Mouse (Mus musculus): ENCODE measurements around the gene Brd3os. TPM values are rescaled to one million over a fixed set of nuclear protein-coding genes. Genes with fewer than 3 reads are reported as not detected.

Brd3os gene
- polyA plus RNA-seq, 1 experiment, result 1.9 TPM

DNA sequence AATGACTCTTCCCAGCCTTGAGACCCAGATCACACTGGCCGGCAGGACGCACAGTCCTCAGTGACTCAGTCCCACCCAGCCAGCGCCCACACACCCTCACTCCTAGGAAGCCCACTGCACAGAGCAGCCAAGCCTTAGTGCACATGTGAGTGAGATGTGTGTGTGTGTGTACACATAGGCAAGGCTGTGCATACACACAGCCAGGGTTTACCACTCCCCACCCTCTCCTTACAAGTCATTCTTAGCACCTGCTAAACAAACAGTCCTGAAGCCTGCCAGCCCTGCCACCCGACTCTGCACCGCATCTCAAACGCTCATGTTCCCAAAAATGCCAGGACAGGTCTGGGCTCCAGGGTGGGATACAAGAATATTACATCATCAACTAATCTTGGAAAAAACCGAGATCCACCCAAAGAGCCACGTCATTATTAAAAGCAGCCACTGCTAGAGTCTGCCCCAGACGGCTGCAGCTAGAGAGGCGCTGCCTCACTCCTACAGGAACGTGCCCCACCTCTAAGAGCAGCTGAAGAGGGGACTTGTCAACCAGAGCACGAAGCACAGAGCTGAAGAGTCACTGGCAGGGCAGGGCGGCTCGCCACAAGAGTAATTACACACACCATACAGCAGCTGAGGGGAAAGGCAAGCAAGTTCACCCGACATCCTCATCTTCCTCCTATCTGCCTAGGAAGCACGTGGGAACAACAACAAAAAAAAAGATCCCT, 28.0 kb upstream of the Brd3os start:
- TF ChIP-seq GATA1 (IDR thresholded peaks at IDR 0.05; ENCODE audit: low read length), result no peak

GRCm38 (mm10) chr2:27415060-27415783, 26.9 kb upstream of the Brd3os start:
- no peak for TF ChIP-seq GATA1 (IDR thresholded peaks at IDR 0.05; ENCODE audit: low read length)

DNA sequence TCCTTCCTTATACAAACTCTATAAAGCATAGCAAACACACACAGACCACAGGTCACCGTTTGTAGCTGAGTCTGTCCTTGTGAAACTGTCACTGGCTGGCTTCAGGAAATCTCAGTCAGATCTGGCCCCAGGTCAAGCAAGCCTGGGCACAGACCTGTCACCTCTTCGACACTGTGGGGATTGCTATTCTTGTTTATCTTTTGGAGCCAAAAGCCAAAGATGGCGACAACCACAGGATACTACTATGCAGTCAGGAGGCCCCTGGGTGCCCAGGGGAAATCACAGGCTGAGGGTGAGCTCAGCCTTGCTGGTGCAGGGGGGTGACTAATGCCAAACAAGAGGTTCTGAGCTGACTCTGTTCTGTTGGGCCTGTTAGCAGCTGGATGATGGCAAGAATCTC, 25.7 kb upstream of the Brd3os start:
- no peak for TF ChIP-seq GATA1 (IDR thresholded peaks at IDR 0.05; ENCODE audit: low read length)

DNA sequence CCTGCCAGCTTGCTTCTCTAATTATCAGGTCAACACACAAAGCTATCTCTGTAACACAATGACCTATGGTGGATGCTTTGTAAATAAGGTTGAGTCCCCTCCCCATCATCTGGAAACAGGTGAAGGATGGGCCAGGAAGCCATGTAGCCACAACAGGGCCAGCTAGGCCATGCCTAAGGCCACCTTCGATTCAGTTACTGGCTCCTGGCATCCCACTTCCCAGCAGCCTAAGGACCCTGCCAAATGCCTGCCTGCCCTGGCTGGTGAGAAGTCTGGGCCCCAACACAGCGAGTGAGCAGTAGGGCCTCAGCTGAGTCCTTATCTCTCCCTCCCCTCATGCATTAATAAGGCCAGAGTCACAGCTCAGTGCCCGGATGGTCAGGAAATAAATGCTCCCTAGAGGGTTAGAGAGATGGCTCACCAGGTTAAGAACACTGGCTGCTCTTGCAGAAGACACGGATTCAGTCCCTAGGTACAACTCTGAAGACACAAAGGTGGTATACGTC, 24.4 kb upstream of the Brd3os start:
- TF ChIP-seq GATA1 (IDR thresholded peaks at IDR 0.05; ENCODE audit: low read length), result no peak

GRCm38 (mm10) chr2:27418577-27419070, 23.5 kb upstream of the Brd3os start:
- no peak for TF ChIP-seq GATA1 (IDR thresholded peaks at IDR 0.05; ENCODE audit: low read length)

DNA sequence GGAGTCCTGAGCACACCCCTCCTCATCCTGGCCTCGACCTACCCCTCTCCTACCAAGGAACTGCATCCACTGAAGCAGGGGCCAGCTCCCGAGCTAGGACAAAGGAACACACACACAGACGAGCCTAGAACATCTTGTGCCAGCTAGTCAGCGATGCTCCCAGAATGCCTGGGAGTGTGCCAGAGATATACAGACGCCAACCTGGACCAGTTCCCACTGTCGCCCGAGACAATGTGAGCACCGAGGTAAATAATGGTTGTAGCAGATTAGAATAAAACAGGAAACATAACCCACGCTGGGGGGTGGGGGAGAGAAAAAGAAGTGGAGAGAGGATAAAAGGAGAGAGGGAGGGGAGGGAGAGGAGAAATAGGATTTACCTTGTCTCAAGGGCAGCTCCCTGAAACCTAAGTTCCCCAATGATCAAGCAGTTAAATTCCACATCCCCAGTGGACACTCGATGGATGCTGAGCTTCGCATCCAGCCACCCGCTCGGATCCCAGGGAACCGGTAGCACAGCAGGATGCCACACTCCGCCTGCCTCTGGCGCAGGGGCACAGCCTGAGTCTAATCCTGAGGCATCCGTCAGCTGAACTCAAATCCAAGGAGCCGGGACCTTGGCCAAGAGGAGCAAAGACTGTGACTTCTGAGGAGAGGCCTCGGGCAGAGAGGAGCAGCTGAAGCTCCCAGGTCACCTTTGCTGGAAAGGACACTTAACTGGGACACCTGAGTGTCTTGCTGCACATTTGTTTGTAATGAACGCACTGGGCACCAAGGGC, 20.6 kb upstream of the Brd3os start:
- no peak for TF ChIP-seq GATA1 (IDR thresholded peaks at IDR 0.05; ENCODE audit: low read length)

DNA sequence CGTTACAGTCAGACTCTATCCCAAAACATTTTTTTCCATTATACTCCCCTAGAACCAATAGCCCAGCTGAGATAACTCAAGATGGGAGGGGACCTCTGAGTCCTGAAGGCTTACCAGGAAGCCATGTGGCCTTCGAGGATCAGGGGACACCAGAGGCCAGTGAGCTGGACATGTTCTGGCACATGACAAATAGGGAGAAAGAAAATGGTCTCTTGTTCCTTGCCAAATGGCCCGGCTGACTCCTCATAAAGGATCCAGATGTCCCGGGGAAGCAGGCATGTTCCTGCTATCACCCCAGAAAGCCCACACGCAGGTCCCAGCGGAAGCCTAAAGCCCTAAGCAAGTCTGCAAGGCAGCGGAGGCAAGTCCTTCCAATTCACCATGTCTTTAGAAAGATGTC, 18.5 kb upstream of the Brd3os start:
- no peak for TF ChIP-seq GATA1 (IDR thresholded peaks at IDR 0.05; ENCODE audit: low read length)

GRCm38 (mm10) chr2:27425161-27425611, 16.9 kb upstream of the Brd3os start:
- no peak for TF ChIP-seq GATA1 (IDR thresholded peaks at IDR 0.05; ENCODE audit: low read length)

GRCm38 (mm10) chr2:27425751-27426405, 16.2 kb upstream of the Brd3os start:
- no peak for TF ChIP-seq GATA1 (IDR thresholded peaks at IDR 0.05; ENCODE audit: low read length)

DNA sequence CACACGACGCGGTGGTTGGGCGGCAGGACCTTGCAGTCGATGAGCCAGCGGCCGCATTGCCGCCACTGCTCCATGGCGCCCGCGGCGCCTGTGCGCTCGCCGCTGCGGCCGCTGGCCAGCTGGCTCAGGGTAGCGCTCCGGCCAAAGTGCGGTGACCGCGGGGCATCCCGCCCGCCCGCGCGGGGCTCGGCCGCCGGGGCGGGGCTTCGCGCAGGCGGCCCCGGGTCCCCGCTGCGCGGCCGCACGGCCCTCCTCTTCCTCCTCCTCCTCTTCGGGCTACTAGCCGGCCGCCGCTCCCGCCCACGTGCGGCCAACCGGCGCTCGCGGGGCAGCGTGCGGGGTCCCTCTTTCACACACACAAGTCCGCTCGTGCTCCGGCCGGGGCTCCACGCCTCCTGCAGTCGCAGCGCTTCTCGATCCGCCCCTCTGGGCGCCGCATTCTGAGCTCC, 15.7 kb upstream of the Brd3os start:
- TF ChIP-seq GATA1 (IDR thresholded peaks at IDR 0.05; ENCODE audit: low read length), result no peak

DNA sequence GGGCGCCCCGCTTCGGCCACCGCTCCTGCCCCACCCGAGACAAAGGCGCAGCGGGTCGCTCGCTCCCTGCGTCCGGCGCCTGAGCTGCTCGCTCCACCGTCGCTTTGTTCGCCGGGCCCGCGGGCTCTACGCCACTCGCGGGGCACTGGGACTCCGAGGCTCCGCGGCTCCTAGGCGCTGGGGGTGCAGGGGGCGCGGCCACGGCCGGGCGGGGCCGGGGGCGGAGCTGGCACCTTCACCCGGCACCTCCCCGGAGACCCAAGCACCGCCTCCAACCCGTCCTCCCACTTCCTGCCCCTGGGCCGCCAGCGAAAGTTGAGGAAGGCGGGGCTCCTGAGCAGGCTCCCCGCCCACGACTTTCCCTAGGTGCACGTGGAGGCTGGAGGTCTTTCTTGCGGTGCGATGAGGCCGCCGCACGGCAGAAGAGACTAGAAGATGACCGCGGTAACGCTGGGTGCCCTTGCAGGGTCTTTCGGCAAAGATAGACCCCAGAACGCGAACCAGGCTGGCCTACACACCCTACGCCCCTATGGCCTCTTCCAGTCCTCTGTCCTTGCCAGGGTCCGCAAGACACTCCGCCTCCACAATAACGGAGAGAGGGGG, 15.2 kb upstream of the Brd3os start, which contains the start of gene Vav2:
Vav2 (minus strand) TSS at position 179 of the 603 bp plus-strand sequence.
- TF ChIP-seq GATA1 (IDR thresholded peaks at IDR 0.05; ENCODE audit: low read length), result no peak

DNA sequence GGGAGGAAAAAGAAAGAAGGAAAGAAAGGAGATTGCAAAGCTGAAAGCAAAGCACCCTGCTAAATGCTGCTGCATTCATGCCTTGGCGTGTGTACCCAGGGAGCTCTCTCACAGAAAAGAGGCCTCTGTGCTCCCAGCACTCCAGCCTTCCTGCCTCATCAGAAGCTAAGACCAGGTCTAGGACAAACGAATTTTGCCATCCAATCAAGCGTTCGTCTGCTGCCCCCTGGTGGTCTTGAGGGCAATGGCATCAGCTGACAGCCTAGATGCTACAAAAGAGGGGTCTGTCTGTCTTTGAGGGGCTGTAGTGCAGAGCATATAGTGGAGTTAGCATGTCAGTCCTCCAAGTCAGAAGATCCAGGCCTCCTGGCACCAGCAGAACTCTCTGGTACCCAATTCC, 14.1 kb upstream of the Brd3os start:
- TF ChIP-seq GATA1 (IDR thresholded peaks at IDR 0.05; ENCODE audit: low read length), result no peak

DNA sequence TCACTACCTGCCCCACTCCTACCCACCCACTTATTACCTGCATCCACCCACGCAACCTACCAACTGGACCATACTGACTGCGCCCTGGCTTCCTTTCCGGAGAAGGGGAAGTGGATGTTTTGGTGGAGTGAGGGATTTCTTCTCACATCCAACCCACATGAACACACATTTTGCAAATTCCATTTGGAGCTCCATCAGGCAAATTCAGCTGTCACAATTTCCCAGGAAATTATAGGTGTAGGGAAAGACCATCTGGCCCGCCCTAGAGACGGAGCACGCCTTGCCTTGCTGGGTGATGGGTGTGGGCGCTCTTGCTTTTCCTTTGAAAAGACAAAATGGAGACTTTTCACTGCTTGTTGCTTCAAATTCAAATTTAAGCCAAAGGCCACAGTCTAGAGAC, 11.5 kb upstream of the Brd3os start:
- TF ChIP-seq GATA1 (IDR thresholded peaks at IDR 0.05; ENCODE audit: low read length), result no peak

DNA sequence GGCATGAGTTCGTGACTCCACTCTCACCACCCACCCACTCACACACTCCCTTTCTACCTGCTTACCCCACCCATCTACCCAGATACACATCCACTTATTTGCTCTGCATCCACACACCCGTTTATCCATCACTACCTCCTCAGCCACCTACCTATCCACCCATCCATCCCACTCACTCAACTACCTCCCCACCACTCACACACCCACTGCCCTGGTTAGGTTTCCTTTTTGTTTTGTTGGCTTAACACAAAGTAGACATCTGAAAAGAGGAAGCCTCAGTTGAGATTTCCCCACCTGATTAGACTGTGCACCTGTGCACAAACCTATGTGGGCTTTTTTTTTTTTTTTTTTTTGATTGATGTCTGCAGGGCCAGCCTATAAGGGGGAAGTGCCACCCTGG, 9.5 kb upstream of the Brd3os start:
- TF ChIP-seq GATA1 (IDR thresholded peaks at IDR 0.05; ENCODE audit: low read length), result no peak

- no peak for TF ChIP-seq GATA1 (IDR thresholded peaks at IDR 0.05; ENCODE audit: low read length)
These were observed 4.2 kb upstream of the Brd3os start for GRCm38 (mm10) chr2:27437876-27438275.
